Mouse (Mus musculus): ENCODE data around the gene Cbr3. TPM values are rescaled to one million over a fixed set of nuclear protein-coding genes. Genes with fewer than 3 reads are reported as not detected.

Gene Cbr3
- total and polyA plus RNA-seq, 3 experiments: 1.9 to 4.1 (median 2.3) TPM

GRCm38 (mm10) chr16:93732875-93733569 lies 50.0 kb downstream of the Cbr3 start:
- Histone ChIP-seq H3K4me1 (ENCODE audit: control insufficient read depth, insufficient read depth, low read length) (peaks cover 4% of the 10 kb centered on the region), H3K9ac (ENCODE audit: low read depth, low read length) (no peak overlapping the region), H3K4me3 (no peak overlapping the region), H3K36me3 (ENCODE audit: control insufficient read depth, insufficient read depth, low read length) (no peaks in the 10 kb centered on the region), H3K27me3 (ENCODE audit: control insufficient read depth, insufficient read depth, low read length) (no peaks in the 10 kb centered on the region), H3K79me2 (replicated peaks; ENCODE audit: control insufficient read depth, insufficient read depth, low read length) (no peaks in the 10 kb centered on the region), H3K27ac (no peak overlapping the region)
- DNase-seq: no peak
- no peak for TF ChIP-seq CTCF (IDR thresholded peaks at IDR 0.05)
- no peak for TF ChIP-seq POLR2A (IDR thresholded peaks at IDR 0.05; ENCODE audit: insufficient read depth, low read depth, low read length)
- TF ChIP-seq EP300 (IDR thresholded peaks at IDR 0.05; ENCODE audit: insufficient read depth, low read depth, low read length): no peak
- 82% methylated on average over 18 of the region's 18 CpGs for WGBS
- intact Hi-C loops (cut with DNase I): no loop called here

GRCm38 (mm10) chr16:93739251-93739650 lies 56.2 kb downstream of the Cbr3 start:
- Histone ChIP-seq H3K79me2 (replicated peaks; ENCODE audit: control insufficient read depth, insufficient read depth, low read length) (no peaks in the 10 kb centered on the region), H3K27ac (no peak overlapping the region), H3K9ac (ENCODE audit: low read depth, low read length) (no peak overlapping the region), H3K4me3 (no peak overlapping the region), H3K36me3 (ENCODE audit: control insufficient read depth, insufficient read depth, low read length) (no peaks in the 10 kb centered on the region), H3K4me1 (ENCODE audit: control insufficient read depth, insufficient read depth, low read length) (no peaks in the 10 kb centered on the region), H3K27me3 (ENCODE audit: control insufficient read depth, insufficient read depth, low read length) (no peaks in the 10 kb centered on the region)
- TF ChIP-seq POLR2A (IDR thresholded peaks at IDR 0.05; ENCODE audit: insufficient read depth, low read depth, low read length) (no peak), CTCF (IDR thresholded peaks at IDR 0.05) (no peak), EP300 (IDR thresholded peaks at IDR 0.05; ENCODE audit: insufficient read depth, low read depth, low read length) (no peak)
- 91% methylated on average over 11 of the region's 11 CpGs for WGBS
- intact Hi-C loops (cut with DNase I): no loop called here
- peak in 1 of 2 experiments; percentile 28 for DNase-seq

Other genes starting within 250 kb of the Cbr3 start
- gene Setd4, start 79.2 kb upstream of the Cbr3 start, total RNA-seq (2021): under 1 TPM; 0.70 to 0.96 TPM
- 3.7 and 4.6 TPM in 2 replicates for gene Setd4, start 79.2 kb upstream of the Cbr3 start, polyA plus RNA-seq (2012; rRNA removed)
- 10 to 100 TPM; 28.3 to 32.0 TPM for gene Cbr1, start 77.4 kb upstream of the Cbr3 start, total RNA-seq (2021)
- gene Cbr1, start 77.4 kb upstream of the Cbr3 start, polyA plus RNA-seq (2012; rRNA removed): 45.5 and 46.8 TPM in 2 replicates
- 1 to 10 TPM; 1.6 to 2.5 TPM for gene Gm5678, start 55.1 kb upstream of the Cbr3 start, total RNA-seq (2021)
- gene Gm5678, start 55.1 kb upstream of the Cbr3 start, polyA plus RNA-seq (2012; rRNA removed): not detected in 2 replicates
- gene Dop1b, start 28.7 kb downstream of the Cbr3 start, total RNA-seq (2021): 10 to 100 TPM; 15.7 to 17.6 TPM
- 14.5 and 15.5 TPM in 2 replicates for gene Dop1b, start 28.7 kb downstream of the Cbr3 start, polyA plus RNA-seq (2012; rRNA removed)
- gene Morc3, start 148.9 kb downstream of the Cbr3 start, total RNA-seq (2021): 10 to 100 TPM; 15.3 to 17.3 TPM
- 4.8 and 11.7 TPM in 2 replicates for gene Morc3, start 148.9 kb downstream of the Cbr3 start, polyA plus RNA-seq (2012; rRNA removed)
- 1 to 10 TPM in 1 of 2 experiments, under 1 TPM in 1; 0.70 to 1.4 TPM for gene Chaf1b, start 200.7 kb downstream of the Cbr3 start, total RNA-seq (2021)
- 0.38 and 0.55 TPM in 2 replicates for gene Chaf1b, start 200.7 kb downstream of the Cbr3 start, polyA plus RNA-seq (2012; rRNA removed)

Measured in heart, adult 2 months (tissue).